Mouse (Mus musculus) kidney, adult 2 months (tissue): ENCODE measurements around the gene H2-Q6.
"Not testable (repeated sequence)": the region's sequence is repeated elsewhere in the genome, so short reads cannot be mapped to it uniquely, and the experiment has no call there.

Source experiments
- CTCF ChIP-seq: fragments of 200-500 bp; conservative IDR thresholded peaks from 2 replicates; pipeline ENCODE4 v1.5.1; 2011; ENCODE audit warnings: low read depth, mild to moderate bottlenecking, control low read depth, low read length, moderate library complexity, mixed read lengths; ENCODE audit not compliant: insufficient read depth, insufficient read length
- POLR2A ChIP-seq: fragments of 200-500 bp; IDR thresholded peaks from one replicate; pipeline ENCODE4 v1.6.1; 2011; ENCODE audit warnings: low read depth, low read length, control low read depth

DNA sequence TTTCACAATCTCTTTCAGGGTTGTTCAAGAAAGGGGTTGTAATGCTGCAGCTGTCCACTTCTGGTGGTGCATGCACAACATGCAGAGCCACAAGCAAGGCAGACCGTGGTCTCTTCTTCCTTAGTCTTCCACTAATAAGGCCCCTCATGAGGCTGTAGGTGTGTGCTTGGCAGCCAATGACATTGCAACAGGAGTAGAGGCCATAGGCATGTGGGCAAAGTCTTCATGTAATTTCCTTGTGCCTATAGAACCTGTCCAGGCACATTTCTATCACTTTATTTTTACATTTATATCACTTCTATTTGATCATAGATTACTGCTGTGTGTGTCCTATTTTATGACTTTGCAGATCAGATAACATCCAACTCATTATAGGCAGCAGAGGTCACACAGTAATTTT, 11.6 kb upstream of the H2-Q6 start:
- TF ChIP-seq CTCF, POLR2A: not testable (repeated sequence)
